Mouse (Mus musculus) heart, adult 2 months (tissue): ENCODE data around the gene Aldh6a1.

Source experiments
- CTCF ChIP-seq: fragments of 200-600 bp; IDR thresholded peaks from 2 replicates; pipeline ENCODE4 v1.8.1; 2022; ENCODE audit warnings: antibody characterized with exemption, mild to moderate bottlenecking, moderate library complexity
- EP300 ChIP-seq: fragments of 200-500 bp; IDR thresholded peaks from 2 replicates; pipeline ENCODE4 v1.6.1; 2011; ENCODE audit warnings: low read depth, low read length, control low read depth; ENCODE audit not compliant: insufficient read depth
- POLR2A ChIP-seq: fragments of 200-500 bp; IDR thresholded peaks from 2 replicates; pipeline ENCODE4 v1.6.1; 2011; ENCODE audit warnings: mild to moderate bottlenecking, low read depth, low read length, control low read depth; ENCODE audit not compliant: insufficient read depth

DNA sequence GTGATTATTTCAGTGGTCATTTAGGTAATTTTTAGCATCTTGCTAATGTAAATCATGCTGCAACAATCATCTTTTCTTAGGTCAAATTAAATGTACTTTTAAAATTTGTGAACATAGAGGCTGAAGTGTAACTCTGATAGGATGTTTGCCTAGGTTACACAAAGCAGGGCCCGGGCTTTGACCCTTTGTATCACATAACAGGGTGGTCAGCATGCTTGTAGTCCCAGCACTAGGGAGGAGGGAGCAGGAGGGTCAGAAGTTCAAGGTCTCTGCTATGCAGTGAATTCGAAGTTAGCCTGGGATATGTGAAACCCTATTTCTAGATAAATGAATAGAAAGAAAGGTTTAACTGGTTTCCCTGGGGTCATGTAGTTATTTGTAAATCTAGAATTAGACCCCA lies 30.4 kb upstream of the Aldh6a1 start:
- TF ChIP-seq POLR2A (no peak), CTCF (no peak), EP300 (no peak)
